ENCODE assay signal across 17 mouse cellular contexts in genomic region chr9:121185796-121186195, GRCm38 (mm10).
DNase-seq lines count a peak whose midpoint lies in the region; ATAC-seq lines count a peak whose summit lies in the region.
"Had no signal": no experiment of that assay in that cellular context is flagged by ENCODE, and none has a peak within 500 bp of the region (broad histone marks: within the 10 kb centered on the region; RNA-seq: fewer than 3 reads in every experiment).

No protein-coding gene starts in this region.

- H3K4me2 ChIP-seq in kidney, embryonic 15.5 days: no peak overlapping the region
- H3K4me2 ChIP-seq in liver, embryonic 12.5 days: no peak overlapping the region
- H3K4me2 ChIP-seq: heart, embryonic 15.5 days; hindbrain, embryonic 14.5 days had no signal

- no peak overlapping the region for H3K4me3 ChIP-seq in kidney, embryonic 15.5 days (replicated peaks)
- no peak overlapping the region for H3K4me3 ChIP-seq in liver, embryonic 12.5 days
- H3K4me3 ChIP-seq: heart, embryonic 15.5 days; midbrain, embryonic 10.5 days had no signal

- H3K4me1 ChIP-seq in kidney, embryonic 15.5 days: no peaks in the 10 kb centered on the region
- no peaks in the 10 kb centered on the region for H3K4me1 ChIP-seq in liver, embryonic 12.5 days
- H3K4me1 ChIP-seq: midbrain, embryonic 10.5 days had no signal

- ATAC-seq in kidney, embryonic 15.5 days (replicated peaks; ENCODE audit: low FRiP score): no peak
- no peak for ATAC-seq in liver, embryonic 12.5 days
- ATAC-seq: forebrain, postnatal 0 days; lung, postnatal 0 days had no signal

- WGBS in kidney, embryonic 15.5 days: 39% methylated on average over 6 of the region's 6 CpGs
- WGBS in liver, embryonic 12.5 days (ENCODE audit: insufficient replicate concordance): 44% methylated on average over 6 of the region's 6 CpGs

- H3K27ac ChIP-seq in kidney, embryonic 15.5 days: no peak overlapping the region
- H3K27ac ChIP-seq in liver, embryonic 12.5 days: no peak overlapping the region
- H3K27ac ChIP-seq: heart, embryonic 15.5 days; hindbrain, embryonic 14.5 days; midbrain, embryonic 10.5 days had no signal

- H3K9ac ChIP-seq in kidney, embryonic 15.5 days: no peak overlapping the region
- no peak overlapping the region for H3K9ac ChIP-seq in liver, embryonic 12.5 days
- H3K9ac ChIP-seq: forebrain, postnatal 0 days; heart, embryonic 15.5 days; hindbrain, embryonic 14.5 days had no signal

- H3K9me3 ChIP-seq in kidney, embryonic 15.5 days (replicated peaks): no peaks in the 10 kb centered on the region
- H3K9me3 ChIP-seq in liver, embryonic 12.5 days (replicated peaks): no peaks in the 10 kb centered on the region
- H3K9me3 ChIP-seq: heart, embryonic 15.5 days; midbrain, embryonic 10.5 days had no signal

- H3K36me3 ChIP-seq in kidney, embryonic 15.5 days: no peaks in the 10 kb centered on the region; the same call in 1 of the 2 replicates
- no peaks in the 10 kb centered on the region for H3K36me3 ChIP-seq in liver, embryonic 12.5 days
- H3K36me3 ChIP-seq: heart, embryonic 15.5 days had no signal

- no peaks in the 10 kb centered on the region for H3K27me3 ChIP-seq in kidney, embryonic 15.5 days
- H3K27me3 ChIP-seq in liver, embryonic 12.5 days (replicated peaks): no peaks in the 10 kb centered on the region
- H3K27me3 ChIP-seq: heart, embryonic 15.5 days had no signal

- DNase-seq in kidney, adult 11 months: peak; percentile 18
- DNase-seq in cerebellum, adult 11-12 months: peak; percentile 51
- DNase-seq in cerebellum, adult 9-11 months: peak; percentile 59
- peak; percentile 33 for DNase-seq in kidney, postnatal 14 days
- no peak for DNase-seq in gastrocnemius, adult 8-10 months (ENCODE audit: low spot score in 2 of 2)
- DNase-seq in lung, postnatal 10 days: no peak
- DNase-seq: embryo, embryonic 11 days; forebrain, postnatal 0 days; gastrocnemius, postnatal 25 days; liver; right cerebral cortex, postnatal 25 days had no signal

Comparison
In these comparisons a context has a peak if more than half of its experiments do, and no peak if none do; other contexts are left out.
1. DNase-seq: peak in kidney, adult 11 months (single experiment), cerebellum, adult 11-12 months (single experiment), cerebellum, adult 9-11 months (single experiment) and kidney, postnatal 14 days (single experiment); none in gastrocnemius, adult 8-10 months (0 of 2) and lung, postnatal 10 days (single experiment).